ENCODE assay signal across 30 mouse cellular contexts in the genomic region with DNA sequence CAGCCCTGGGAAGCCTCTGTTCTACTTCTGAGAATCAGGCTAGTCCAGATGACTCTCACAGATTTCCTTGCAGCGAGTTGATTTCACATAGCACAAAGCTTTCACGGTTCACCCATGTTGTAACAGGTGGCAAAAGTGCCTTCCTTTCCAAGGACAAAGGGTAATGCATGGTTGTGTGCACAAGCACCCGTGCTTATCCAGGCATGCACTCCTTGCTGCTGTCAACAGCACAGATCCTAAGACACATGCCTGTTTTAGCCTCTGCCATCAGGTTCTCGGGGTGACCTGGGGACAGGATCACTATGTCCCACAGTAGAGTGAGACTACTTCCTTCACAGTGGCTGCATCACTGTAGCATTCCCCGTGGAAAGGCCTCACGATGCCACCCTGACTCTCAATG.
DNase-seq lines count a peak whose midpoint lies in the region; ATAC-seq and TF ChIP-seq lines count a peak whose summit lies in the region.
"Had no signal": no experiment of that assay in that cellular context is flagged by ENCODE, and none has a peak within 500 bp of the region (broad histone marks: within the 10 kb centered on the region; RNA-seq: fewer than 3 reads in every experiment).

No protein-coding gene starts in this region.

- no peaks in the 10 kb centered on the region; the same call in 1 of the 2 replicates for H3K36me3 ChIP-seq in heart, adult 2 months (ENCODE audit: control insufficient read depth, insufficient read depth, low read length)
- H3K36me3 ChIP-seq in kidney, embryonic 15.5 days: peaks cover 13% of the 10 kb centered on the region
- H3K36me3 ChIP-seq in myocyte (ENCODE audit: control insufficient read depth, insufficient read depth): peaks cover 4% of the 10 kb centered on the region
- H3K36me3 ChIP-seq: midbrain, embryonic 15.5 days had no signal

- H3K4me2 ChIP-seq in kidney, embryonic 15.5 days: no peak overlapping the region
- no peak overlapping the region for H3K4me2 ChIP-seq in myocyte (ENCODE audit: low read depth)
- H3K4me2 ChIP-seq: embryonic facial prominence, embryonic 12.5 days; hindbrain, embryonic 15.5 days; midbrain, embryonic 15.5 days had no signal

- no peak for DNase-seq in heart, adult 2 months
- DNase-seq in heart, postnatal 4 days: no peak
- DNase-seq in kidney, adult 8-10 months: peak; percentile 55 to 58
- no peak for DNase-seq in kidney, postnatal 4 days
- no peak for DNase-seq in retina, postnatal 1 day
- DNase-seq: adrenal gland, postnatal 14 days; cerebellum, adult 11 months; cerebellum, adult 9-10 months; cerebellum, postnatal 36 days; embryo, embryonic 11 days; gastrocnemius, postnatal 36 days; layer of hippocampus, adult 9-11 months; liver; lung, adult 2 months; lung, postnatal 14 days; right cerebral cortex, adult 18-20 months; spleen, adult 18-20 months; thymus, postnatal 4 days had no signal

- H3K9me3 ChIP-seq in kidney, embryonic 15.5 days (replicated peaks): no peaks in the 10 kb centered on the region
- H3K9me3 ChIP-seq: embryonic facial prominence, embryonic 12.5 days; G1E; heart, embryonic 10.5 days; hindbrain, embryonic 10.5 days; hindbrain, embryonic 15.5 days; midbrain, embryonic 10.5 days; midbrain, embryonic 15.5 days had no signal

- no peaks in the 10 kb centered on the region for H3K27me3 ChIP-seq in heart, adult 2 months (ENCODE audit: control insufficient read depth, insufficient read depth, low read length)
- no peaks in the 10 kb centered on the region for H3K27me3 ChIP-seq in kidney, embryonic 15.5 days
- no peaks in the 10 kb centered on the region for H3K27me3 ChIP-seq in myocyte (ENCODE audit: control insufficient read depth, insufficient read depth, insufficient read length)
- H3K27me3 ChIP-seq: embryonic facial prominence, embryonic 12.5 days; hindbrain, embryonic 15.5 days; midbrain, embryonic 15.5 days had no signal

- H3K4me3 ChIP-seq in heart, adult 2 months: no peak overlapping the region
- H3K4me3 ChIP-seq in kidney, embryonic 15.5 days (replicated peaks): no peak overlapping the region
- no peak overlapping the region for H3K4me3 ChIP-seq in myocyte
- H3K4me3 ChIP-seq: embryonic facial prominence, embryonic 12.5 days; heart, embryonic 10.5 days; hindbrain, embryonic 10.5 days; hindbrain, embryonic 15.5 days; midbrain, embryonic 10.5 days; midbrain, embryonic 15.5 days had no signal

- no peaks in the 10 kb centered on the region for H3K79me2 ChIP-seq in heart, adult 2 months (replicated peaks; ENCODE audit: control insufficient read depth, insufficient read depth, low read length)
- H3K79me2 ChIP-seq in myocyte (ENCODE audit: control insufficient read depth, insufficient read depth): no peaks in the 10 kb centered on the region

- H3K27ac ChIP-seq in heart, adult 2 months: no peak overlapping the region
- peak overlapping the region; percentile 78 for H3K27ac ChIP-seq in kidney, embryonic 15.5 days
- H3K27ac ChIP-seq: embryonic facial prominence, embryonic 12.5 days; heart, embryonic 10.5 days; hindbrain, embryonic 10.5 days; hindbrain, embryonic 15.5 days; liver, embryonic 14.5 days; midbrain, embryonic 10.5 days; midbrain, embryonic 15.5 days had no signal

- no peak overlapping the region for H3K9ac ChIP-seq in heart, adult 2 months (ENCODE audit: low read depth, low read length)
- no peak overlapping the region for H3K9ac ChIP-seq in kidney, embryonic 15.5 days
- H3K9ac ChIP-seq: embryonic facial prominence, embryonic 12.5 days; hindbrain, embryonic 15.5 days; liver, embryonic 14.5 days; midbrain, embryonic 15.5 days had no signal

- TF ChIP-seq CTCF in heart, adult 2 months (IDR thresholded peaks at IDR 0.05): no peak

- H3K4me1 ChIP-seq in heart, adult 2 months (ENCODE audit: control insufficient read depth, insufficient read depth, low read length): peaks cover 15% of the 10 kb centered on the region
- H3K4me1 ChIP-seq in kidney, embryonic 15.5 days: peaks cover 41% of the 10 kb centered on the region
- H3K4me1 ChIP-seq: midbrain, embryonic 10.5 days; midbrain, embryonic 15.5 days had no signal

- H3ac ChIP-seq in myocyte (ENCODE audit: control insufficient read depth, insufficient read length): no peak overlapping the region

- intact Hi-C loops in heart, adult 2 months (cut with DNase I): no loop called here

- TF ChIP-seq POLR2A in heart, adult 2 months (IDR thresholded peaks at IDR 0.05; ENCODE audit: insufficient read depth, low read depth, low read length): peak; percentile 25; the same call in 1 of the 2 replicates
- no peak for TF ChIP-seq POLR2A in myocyte (IDR thresholded peaks at IDR 0.05; ENCODE audit: insufficient read length, low read depth)

- ATAC-seq in kidney, embryonic 15.5 days (replicated peaks; ENCODE audit: low FRiP score): peak; percentile 28; the same call in 1 of the 2 replicates
- ATAC-seq: forebrain, embryonic 14.5 days; inflammation-experienced regulatory T-cells, adult 6 months; midbrain, embryonic 15.5 days had no signal

- TF ChIP-seq EP300 in heart, adult 2 months (IDR thresholded peaks at IDR 0.05; ENCODE audit: insufficient read depth, low read depth, low read length): peak; percentile 90

- WGBS in heart, adult 2 months: 51% methylated on average over 6 of the region's 6 CpGs
- 38% methylated on average over 6 of the region's 6 CpGs for WGBS in kidney, embryonic 15.5 days

TF ChIP-seq in myocyte, 11 proteins besides CTCF, POLR2A, EP300 and RAD21:
- TF ChIP-seq POLR2AphosphoS2 (IDR thresholded peaks at IDR 0.05; ENCODE audit: insufficient read length, low read depth) (peak; percentile 36), MYOD1 (IDR thresholded peaks at IDR 0.05; ENCODE audit: control insufficient read depth in 1 of 3, insufficient read length in 2 of 3, low read depth in 2 of 3) (no peak), REST (IDR thresholded peaks at IDR 0.05; ENCODE audit: insufficient read depth, insufficient read length) (no peak), SRF (IDR thresholded peaks at IDR 0.05; ENCODE audit: control insufficient read depth, insufficient read length, low read depth) (no peak), TCF3 (IDR thresholded peaks at IDR 0.05; ENCODE audit: insufficient read length, low read depth) (no peak)
TF ChIP-seq in myocyte: peak in this region for 1.

Comparison
In these comparisons a context has a peak if more than half of its experiments do, and no peak if none do; other contexts are left out.
1. DNase-seq: peak in kidney, adult 8-10 months (2 of 2); none in heart, adult 2 months (0 of 2), heart, postnatal 4 days (single experiment), kidney, postnatal 4 days (0 of 2) and retina, postnatal 1 day (single experiment).